Mouse (Mus musculus) midbrain, postnatal 0 days (tissue): ENCODE results near the gene Itpka. TPM values are rescaled to one million over a fixed set of nuclear protein-coding genes. Genes with fewer than 3 reads are reported as not detected.

Experiments
- ATAC-seq: fragments of 200-750 bp; cut with Nextera tagmentation; 2 replicates; pipeline ENCODE4 v1.8.0; 2017; ENCODE audit warnings: moderate number of reproducible peaks, mild to moderate bottlenecking, moderate TSS enrichment, moderate library complexity; ENCODE audit not compliant: low FRiP score
- DNase-seq: peaks from one replicate; pipeline ENCODE4 v3.0.0-alpha.2; 2015; ENCODE audit warnings: low spot score
- H3K27ac ChIP-seq: fragments of 300-500 bp; sonication (generic); 2 replicates; pipeline ENCODE4 v1.5.1; 2014; ENCODE audit warnings: low read depth, mild to moderate bottlenecking, low read length, mixed read lengths
- H3K27me3 ChIP-seq: fragments of 300-500 bp; sonication (generic); 2 replicates; pipeline ENCODE4 v1.6.1; 2014; ENCODE audit warnings: low read length, control low read depth, mixed read lengths; ENCODE audit not compliant: insufficient read depth
- H3K36me3 ChIP-seq: fragments of 300-500 bp; sonication (generic); 2 replicates; pipeline ENCODE4 v1.6.1; 2014; ENCODE audit warnings: low read length, control low read depth, mixed read lengths; ENCODE audit not compliant: insufficient read depth
- H3K4me1 ChIP-seq: fragments of 300-500 bp; sonication (generic); 2 replicates; pipeline ENCODE4 v1.6.1; 2014; ENCODE audit warnings: mild to moderate bottlenecking, control low read depth, antibody characterized with exemption, low read length, mixed read lengths; ENCODE audit not compliant: insufficient read depth
- H3K4me2 ChIP-seq: fragments of 300-500 bp; sonication (generic); 2 replicates; pipeline ENCODE4 v1.6.1; 2014; ENCODE audit warnings: low read depth, mild to moderate bottlenecking, low read length, mixed read lengths; ENCODE audit not compliant: poor library complexity, severe bottlenecking
- H3K4me3 ChIP-seq: fragments of 300-500 bp; sonication (generic); 2 replicates; pipeline ENCODE4 v1.5.1; 2014; ENCODE audit warnings: low read depth, mild to moderate bottlenecking, low read length, moderate library complexity
- H3K9ac ChIP-seq: fragments of 300-500 bp; sonication (generic); replicated peaks from 2 replicates; pipeline ENCODE4 v1.6.1; 2014; ENCODE audit warnings: mild to moderate bottlenecking, low read length, moderate library complexity, mixed read lengths; ENCODE audit not compliant: poor library complexity, severe bottlenecking
- H3K9me3 ChIP-seq: fragments of 300-500 bp; sonication (generic); 2 replicates; pipeline ENCODE4 v1.6.1; 2016; ENCODE audit warnings: low read length, control low read depth
- CTCF ChIP-seq: IDR thresholded peaks from 2 replicates; pipeline ENCODE4 v1.5.1; 2016; ENCODE audit warnings: antibody characterized with exemption, mild to moderate bottlenecking
- WGBS: fragments of 180-500 bp; shearing (Covaris S2); extraction: QIAGEN DNeasy Blood & Tissue Kit; methylation state at CpG from one replicate; pipeline ENCODE4 v1.1.7; 2014; 5-methylcytosine and 5-hydroxymethylcytosine counted together
- polyA plus RNA-seq: library from polyadenylated mRNA; unstranded; fragments of >200 nt; fragmentation: Nextera tagmentation; extraction: Ambion mirVana; gene quantifications from 2 replicates; pipeline ENCODE4 v1.2.1, GENCODE M21; 2015
- total RNA-seq: library from RNA; depleted of rRNA; stranded (reverse); fragments of >200 nt; gene quantifications from 2 replicates; pipeline ENCODE4 v1.2.3, GENCODE M21; 2014

Itpka gene
- total and polyA plus RNA-seq, 2 experiments from 2014 or later: 0.57 to 3.4 TPM

- peak overlapping the region; percentile 29 for H3K4me2 ChIP-seq
- ATAC-seq: no peak
- H3K4me1 ChIP-seq: peaks cover 12% of the 10 kb centered on the region; the same call in 1 of the 2 replicates
- peak; percentile 34 for TF ChIP-seq CTCF
- WGBS: 8% methylated on average over 46 of the region's 46 CpGs
- no peak overlapping the region; the same call in 1 of the 2 replicates for H3K9ac ChIP-seq
- no peak overlapping the region for H3K27ac ChIP-seq
- peak overlapping the region; percentile 13; the same call in 1 of the 2 replicates for H3K4me3 ChIP-seq
- H3K9me3 ChIP-seq: no peaks in the 10 kb centered on the region
- no peaks in the 10 kb centered on the region for H3K36me3 ChIP-seq
- peak; percentile 40 for DNase-seq
- H3K27me3 ChIP-seq: peaks cover 39% of the 10 kb centered on the region
These were observed 2.3 kb downstream of the Itpka start for GRCm38 (mm10) chr2:119744163-119745111.

GRCm38 (mm10) chr2:119745281-119745680 is 3.1 kb downstream of the Itpka start:
- H3K9me3 ChIP-seq: no peaks in the 10 kb centered on the region
- TF ChIP-seq CTCF: peak; percentile 64
- no peak overlapping the region for H3K27ac ChIP-seq
- no peaks in the 10 kb centered on the region for H3K36me3 ChIP-seq
- H3K4me2 ChIP-seq: no peak overlapping the region
- DNase-seq (peak; percentile 49), ATAC-seq (no peak)
- H3K27me3 ChIP-seq: peaks cover 39% of the 10 kb centered on the region
- H3K4me1 ChIP-seq: peaks cover 12% of the 10 kb centered on the region; the same call in 1 of the 2 replicates
- no peak overlapping the region for H3K4me3 ChIP-seq
- no peak overlapping the region for H3K9ac ChIP-seq
- 12% methylated on average over 1 of the region's 1 CpGs for WGBS

GRCm38 (mm10) chr2:119747554-119747953 is 5.4 kb downstream of the Itpka start:
- ATAC-seq (no peak), DNase-seq (no peak)
- H3K9me3 ChIP-seq: no peaks in the 10 kb centered on the region
- no peak overlapping the region for H3K4me3 ChIP-seq
- H3K9ac ChIP-seq: no peak overlapping the region
- H3K27me3 ChIP-seq: peaks cover 22% of the 10 kb centered on the region; the same call in 1 of the 2 replicates
- H3K4me2 ChIP-seq: no peak overlapping the region
- no peak for TF ChIP-seq CTCF
- H3K36me3 ChIP-seq: no peaks in the 10 kb centered on the region
- H3K4me1 ChIP-seq: peaks cover 4% of the 10 kb centered on the region; the same call in 1 of the 2 replicates
- no peak overlapping the region for H3K27ac ChIP-seq
- 75% methylated on average over 7 of the region's 7 CpGs for WGBS

- TF ChIP-seq CTCF: no peak
- 74% methylated on average over 13 of the region's 13 CpGs for WGBS
- no peak overlapping the region for H3K27ac ChIP-seq
- ATAC-seq (no peak), DNase-seq (no peak)
- no peaks in the 10 kb centered on the region for H3K36me3 ChIP-seq
- no peak overlapping the region for H3K9ac ChIP-seq
- H3K27me3 ChIP-seq: 0 out of 2 replicates have a peak, but pooled peaks cover 12% of the 10 kb centered on the region
- no peaks in the 10 kb centered on the region for H3K9me3 ChIP-seq
- H3K4me3 ChIP-seq: no peak overlapping the region
- H3K4me1 ChIP-seq: no peaks in the 10 kb centered on the region; the same call in 1 of the 2 replicates
- no peak overlapping the region for H3K4me2 ChIP-seq
These were observed 7.1 kb downstream of the Itpka start for GRCm38 (mm10) chr2:119749260-119749659.

GRCm38 (mm10) chr2:119757601-119758100 is 15.5 kb downstream of the Itpka start:
- Histone ChIP-seq H3K9ac (peak overlapping the region; percentile 50), H3K27me3 (peaks cover 33% of the 10 kb centered on the region), H3K4me2 (peak overlapping the region; percentile 87), H3K9me3 (no peaks in the 10 kb centered on the region), H3K27ac (no peak overlapping the region), H3K36me3 (no peaks in the 10 kb centered on the region), H3K4me3 (peak overlapping the region; percentile 72), H3K4me1 (0 out of 2 replicates have a peak, but pooled peaks cover 6% of the 10 kb centered on the region)
- ATAC-seq (no peak; the same call in 1 of the 2 replicates), DNase-seq (peak; percentile 15)
- no peak for TF ChIP-seq CTCF
- WGBS: 4% methylated on average over 19 of the region's 31 CpGs
